Comparison of ENCODE assay signal across 9 mouse cellular contexts in genomic region chr11:69803328-69803727, GRCm38 (mm10). TPM values are rescaled to one million over a fixed set of nuclear protein-coding genes. Genes with fewer than 3 reads are reported as not detected.
DNase-seq lines count a peak whose midpoint lies in the region; ATAC-seq and TF ChIP-seq lines count a peak whose summit lies in the region.
"Had no signal": no experiment of that assay in that cellular context is flagged by ENCODE, and none has a peak within 500 bp of the region (broad histone marks: within the 10 kb centered on the region; RNA-seq: fewer than 3 reads in every experiment).

No protein-coding gene starts in this region.

- peak overlapping the region; percentile 87 for H3K27ac ChIP-seq in gastrocnemius, adult 2 months
- no peak overlapping the region; the same call in 1 of the 2 replicates for H3K27ac ChIP-seq in forebrain, embryonic 16.5 days (ENCODE audit: low read length)
- peak overlapping the region; percentile 48; the same call in 1 of the 2 replicates for H3K27ac ChIP-seq in liver, postnatal 0 days (ENCODE audit: low read depth)

- peak overlapping the region; percentile 78 for H3K4me3 ChIP-seq in gastrocnemius, adult 2 months
- peak overlapping the region; percentile 76 for H3K4me3 ChIP-seq in forebrain, embryonic 16.5 days (replicated peaks; ENCODE audit: low read length)
- peak overlapping the region; percentile 54 for H3K4me3 ChIP-seq in liver, postnatal 0 days (ENCODE audit: low read depth, low read length)

- intact Hi-C loops in gastrocnemius, adult 2 months (cut with DNase I): loop anchor here (2.0 to 5.0 kb wide), 2 partner anchors 45 to 121 kb away; partner anchors contain the start of genes Polr2a and Senp3

- no peak for TF ChIP-seq EP300 in liver, postnatal 0 days (IDR thresholded peaks at IDR 0.05; ENCODE audit: low read depth)

- H3K4me1 ChIP-seq in forebrain, embryonic 16.5 days (replicated peaks; ENCODE audit: control insufficient read depth, insufficient read depth, low read length): peaks cover 50% of the 10 kb centered on the region
- H3K4me1 ChIP-seq in liver, postnatal 0 days (ENCODE audit: insufficient read depth): peaks cover 42% of the 10 kb centered on the region

- peak overlapping the region; percentile 83 for H3K4me2 ChIP-seq in forebrain, embryonic 16.5 days (ENCODE audit: low read length)
- peak overlapping the region; percentile 87 for H3K4me2 ChIP-seq in liver, postnatal 0 days (ENCODE audit: low read depth, low read length)

- ATAC-seq in forebrain, embryonic 16.5 days: no peak
- peak; percentile 44 for ATAC-seq in liver, postnatal 0 days

- no peaks in the 10 kb centered on the region for H3K36me3 ChIP-seq in forebrain, embryonic 16.5 days (ENCODE audit: control insufficient read depth, insufficient read depth)
- no peaks in the 10 kb centered on the region for H3K36me3 ChIP-seq in liver, postnatal 0 days (replicated peaks; ENCODE audit: insufficient read depth, low read length)

- no peak for DNase-seq in gastrocnemius, adult 2 months
- no peak for DNase-seq in gastrocnemius, postnatal 4 days (ENCODE audit: low spot score in 2 of 2)
- DNase-seq in 416B (ENCODE audit: low read depth): peak; percentile 24
- no peak for DNase-seq in liver, postnatal 0 days
- DNase-seq in embryo, embryonic 10.5 days (ENCODE audit: low spot score): no peak
- no peak for DNase-seq in left cerebral cortex, adult 9 months (ENCODE audit: low spot score in 2 of 2)
- no peak for DNase-seq in ovary, postnatal 36 days (ENCODE audit: low spot score)
- DNase-seq: cerebellum, adult 11 months had no signal

- TF ChIP-seq CTCF in gastrocnemius, adult 2 months (IDR thresholded peaks at IDR 0.05): no peak
- no peak for TF ChIP-seq CTCF in liver, postnatal 0 days (IDR thresholded peaks at IDR 0.05; ENCODE audit: low read depth)

- H3K27me3 ChIP-seq in forebrain, embryonic 16.5 days (replicated peaks; ENCODE audit: control insufficient read depth, insufficient read depth, low read length): peaks cover 19% of the 10 kb centered on the region
- peaks cover 74% of the 10 kb centered on the region for H3K27me3 ChIP-seq in liver, postnatal 0 days (ENCODE audit: insufficient read depth, low read length)

- H3K9me3 ChIP-seq in forebrain, embryonic 16.5 days (ENCODE audit: control insufficient read depth, low read length): no peaks in the 10 kb centered on the region
- no peaks in the 10 kb centered on the region for H3K9me3 ChIP-seq in liver, postnatal 0 days (ENCODE audit: low read length)

- WGBS in forebrain, embryonic 16.5 days: 2% methylated on average over 12 of the region's 12 CpGs
- 3% methylated on average over 12 of the region's 12 CpGs for WGBS in liver, postnatal 0 days (ENCODE audit: insufficient replicate concordance)

- H3K9ac ChIP-seq in forebrain, embryonic 16.5 days (replicated peaks; ENCODE audit: low read depth, low read length): peak overlapping the region; percentile 74
- H3K9ac ChIP-seq in liver, postnatal 0 days (replicated peaks): peak overlapping the region; percentile 59

RNA-seq across cellular contexts. Expression of gene Fgf11, which starts 1.7 kb away (rescaled TPM):
- 1 to 10 TPM; 3.9 to 4.7 TPM for total RNA-seq in gastrocnemius, adult 2 months (2021)
- 10 to 100 TPM; 10.1 to 13.8 TPM for total RNA-seq in gastrocnemius, postnatal 4 days (2021)
- 5.2 and 5.9 TPM in 2 replicates for polyA plus RNA-seq in forebrain, embryonic 16.5 days (2015; fragmentation: Nextera tagmentation; extraction: Ambion mirVana)
- polyA plus RNA-seq in liver, postnatal 0 days (2015; fragmentation: Nextera tagmentation; extraction: Ambion mirVana): 0.04 and 0.07 TPM in 2 replicates

RNA-seq across cellular contexts. Expression of gene Tmem102, which starts 2.1 kb away (rescaled TPM):
- total RNA-seq in gastrocnemius, adult 2 months (2021): under 1 TPM; 0.20 to 0.41 TPM
- total RNA-seq in gastrocnemius, postnatal 4 days (2021): not detected
- 0.45 and 0.77 TPM in 2 replicates for polyA plus RNA-seq in forebrain, embryonic 16.5 days (2015; fragmentation: Nextera tagmentation; extraction: Ambion mirVana)
- 4.4 and 4.8 TPM in 2 replicates for polyA plus RNA-seq in liver, postnatal 0 days (2015; fragmentation: Nextera tagmentation; extraction: Ambion mirVana)

RNA-seq across cellular contexts. Expression of gene Chrnb1, which starts 7.6 kb away (rescaled TPM):
- total RNA-seq in gastrocnemius, adult 2 months (2021): 10 to 100 TPM; 23.2 to 26.3 TPM
- 100 to 1,000 TPM in 1 of 2 experiments, 10 to 100 TPM in 1; 95.1 to 110 TPM for total RNA-seq in gastrocnemius, postnatal 4 days (2021)
- 1.2 TPM in 2 replicates for polyA plus RNA-seq in forebrain, embryonic 16.5 days (2015; fragmentation: Nextera tagmentation; extraction: Ambion mirVana)
- polyA plus RNA-seq in liver, postnatal 0 days (2015; fragmentation: Nextera tagmentation; extraction: Ambion mirVana): 0.73 and 0.76 TPM in 2 replicates

RNA-seq across cellular contexts. Expression of gene Gm39566, which starts 11.8 kb away (rescaled TPM):
- total RNA-seq in gastrocnemius, adult 2 months (2021): not detected
- total RNA-seq in gastrocnemius, postnatal 4 days (2021): not detected
- polyA plus RNA-seq in forebrain, embryonic 16.5 days (2015; fragmentation: Nextera tagmentation; extraction: Ambion mirVana): not detected in 2 replicates
- polyA plus RNA-seq in liver, postnatal 0 days (2015; fragmentation: Nextera tagmentation; extraction: Ambion mirVana): not detected in 2 replicates

RNA-seq across cellular contexts. Expression of gene Spem2, which starts 14.9 kb away (rescaled TPM):
- total RNA-seq in gastrocnemius, adult 2 months (2021): not detected
- total RNA-seq in gastrocnemius, postnatal 4 days (2021): not detected
- polyA plus RNA-seq in forebrain, embryonic 16.5 days (2015; fragmentation: Nextera tagmentation; extraction: Ambion mirVana): not detected in 2 replicates
- not detected in 2 replicates for polyA plus RNA-seq in liver, postnatal 0 days (2015; fragmentation: Nextera tagmentation; extraction: Ambion mirVana)
